Mouse (Mus musculus) kidney, postnatal 4 days (tissue): ENCODE results near the gene Npr1.
A peak's percentile ranks its signal among the peaks of the same experiment; 100 is the strongest.

Source experiments
- DNase-seq, 2 experiments: peaks; one replicate each; pipeline ENCODE4 v3.0.0; 2021; ENCODE audit warnings: mixed read lengths in 2 of 2

Gene Npr1

DNA sequence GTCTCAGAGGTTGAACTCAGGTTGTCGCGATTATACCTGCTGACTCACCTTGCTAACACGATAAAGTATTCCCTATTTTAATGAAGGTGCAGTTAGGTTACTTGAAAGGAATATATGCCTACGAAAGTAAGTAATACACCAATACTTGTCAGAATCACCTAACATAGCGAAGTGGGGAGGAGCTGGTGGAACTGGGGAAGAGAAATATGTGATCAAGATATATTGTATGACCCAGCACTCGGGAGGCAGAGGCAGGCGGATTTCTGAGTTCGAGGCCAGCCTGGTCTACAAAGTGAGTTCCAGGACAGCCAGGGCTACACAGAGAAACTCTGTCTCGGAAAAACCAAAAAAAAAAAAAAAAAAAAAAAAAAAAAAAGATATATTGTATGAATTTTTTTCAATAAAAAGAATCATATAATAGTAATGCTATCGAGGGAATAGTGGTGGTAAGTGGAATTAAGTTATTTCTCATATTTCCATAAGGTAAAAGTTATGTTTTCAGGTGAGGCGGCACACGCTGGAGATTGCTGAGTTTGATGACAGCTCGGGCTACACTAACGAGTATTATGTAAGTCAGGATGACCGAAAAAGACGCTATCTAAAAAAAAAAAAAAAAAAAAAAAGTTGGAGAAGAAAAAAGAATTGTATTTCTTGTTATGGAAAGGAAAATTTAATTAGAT, 9.6 kb upstream of the Npr1 start:
- no peak for DNase-seq

DNA sequence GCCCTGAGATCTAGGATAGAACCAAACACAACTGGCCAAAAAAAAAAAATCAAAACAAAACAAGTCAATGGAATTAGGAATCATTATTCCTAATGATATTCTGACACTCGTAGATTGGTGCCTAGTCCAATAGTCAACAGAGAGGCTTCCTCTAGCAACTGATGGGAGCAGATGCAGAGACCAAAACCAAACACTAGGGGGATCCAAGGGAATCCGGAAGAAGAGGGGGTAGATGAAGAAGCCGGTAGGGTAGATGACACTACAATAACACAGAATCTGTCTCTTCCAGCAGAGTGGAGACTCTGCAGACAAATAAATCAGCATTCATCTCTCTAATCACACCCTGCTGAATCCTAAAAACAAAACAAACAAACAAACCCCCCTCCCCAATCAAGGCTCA, 6.5 kb upstream of the Npr1 start:
- DNase-seq, result peak; percentile 52 to 68

DNA sequence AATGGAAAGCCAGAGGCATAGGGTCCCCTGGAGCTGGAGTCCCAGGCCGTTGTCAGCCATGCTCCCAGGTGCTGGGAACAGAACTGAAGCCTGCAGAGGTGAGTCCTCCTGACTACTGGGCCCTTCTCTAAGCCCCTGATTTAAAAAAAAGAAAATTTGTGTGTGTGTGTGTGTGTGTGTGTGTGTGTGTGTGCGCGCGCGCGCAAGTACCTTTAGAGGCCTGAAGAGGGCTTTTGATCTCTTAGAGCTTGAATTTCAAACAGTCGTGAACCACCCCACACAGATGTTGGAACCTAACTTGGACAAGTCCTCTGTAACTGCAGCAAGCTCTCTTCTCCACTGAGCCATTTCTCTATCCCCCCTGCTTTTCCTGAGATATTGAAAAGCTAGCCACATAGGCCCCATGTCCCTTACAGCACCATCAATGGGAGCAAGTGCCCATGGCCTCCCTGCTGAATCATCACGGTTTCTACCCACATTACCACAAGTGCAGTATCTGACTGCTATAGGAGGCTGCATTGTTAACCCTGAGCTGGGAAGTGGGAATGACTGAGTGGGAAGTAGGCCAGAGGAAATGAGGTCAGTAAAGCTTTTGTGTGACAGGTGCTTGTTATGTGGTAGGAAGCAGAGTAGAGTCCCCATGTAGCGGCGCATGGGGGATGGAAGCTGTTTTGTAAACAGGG, 2.1 kb upstream of the Npr1 start:
- DNase-seq, result no peak

DNA sequence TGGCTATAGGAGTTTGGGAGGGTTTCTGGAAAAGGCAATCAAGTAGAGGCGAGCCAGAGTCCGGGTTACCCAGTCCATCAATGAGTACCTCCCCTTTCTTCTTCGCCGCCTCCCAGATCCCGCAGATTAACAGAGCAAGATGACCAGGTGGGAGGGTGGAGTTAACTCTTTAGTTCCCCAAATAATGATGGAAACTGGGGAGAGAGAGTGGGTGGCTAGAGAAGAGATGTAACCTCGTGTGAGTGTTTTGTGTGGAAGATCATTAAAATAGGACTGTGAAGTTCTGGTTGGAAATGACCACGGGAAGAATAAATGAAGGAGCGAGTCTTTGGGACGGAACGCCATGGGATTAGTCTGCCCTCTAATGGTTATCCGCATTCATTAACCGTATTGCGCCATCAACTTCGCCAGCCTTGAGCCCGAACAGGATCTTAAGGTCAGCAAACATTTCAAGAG, 673 bp upstream of the Npr1 start:
- peak; percentile 60 to 77 for DNase-seq

DNA sequence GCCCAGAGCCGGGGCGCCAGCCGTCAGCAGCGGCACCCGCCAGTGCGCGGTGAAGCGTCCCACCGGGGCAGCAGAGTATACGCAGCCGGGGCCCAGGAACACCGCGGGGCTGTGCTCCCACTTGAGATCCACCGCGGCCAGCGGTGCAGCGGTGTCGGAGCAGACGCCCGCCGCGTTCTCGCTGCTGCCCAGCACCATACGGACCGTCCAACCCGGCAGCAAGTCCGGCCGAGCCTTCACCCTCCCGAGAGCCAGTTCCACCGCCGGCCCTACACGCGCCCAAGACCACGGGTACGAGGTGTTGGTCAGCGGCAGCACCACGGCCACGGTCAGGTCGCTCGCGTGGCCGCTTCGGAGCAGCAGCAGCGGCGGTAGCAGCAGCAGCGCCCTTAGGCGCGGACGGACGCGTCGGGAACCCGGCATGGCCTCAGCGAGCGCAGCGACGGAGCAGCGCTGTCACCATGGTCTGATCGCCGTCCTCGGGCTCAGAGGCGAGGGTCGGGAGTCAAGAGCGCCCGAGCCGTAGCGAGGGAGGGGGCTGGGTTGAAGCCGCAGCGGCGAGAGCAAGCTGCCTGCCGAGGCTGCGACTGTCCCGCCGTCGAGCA, 483 bp downstream of the Npr1 start:
- peak; percentile 57 to 69 for DNase-seq

DNA sequence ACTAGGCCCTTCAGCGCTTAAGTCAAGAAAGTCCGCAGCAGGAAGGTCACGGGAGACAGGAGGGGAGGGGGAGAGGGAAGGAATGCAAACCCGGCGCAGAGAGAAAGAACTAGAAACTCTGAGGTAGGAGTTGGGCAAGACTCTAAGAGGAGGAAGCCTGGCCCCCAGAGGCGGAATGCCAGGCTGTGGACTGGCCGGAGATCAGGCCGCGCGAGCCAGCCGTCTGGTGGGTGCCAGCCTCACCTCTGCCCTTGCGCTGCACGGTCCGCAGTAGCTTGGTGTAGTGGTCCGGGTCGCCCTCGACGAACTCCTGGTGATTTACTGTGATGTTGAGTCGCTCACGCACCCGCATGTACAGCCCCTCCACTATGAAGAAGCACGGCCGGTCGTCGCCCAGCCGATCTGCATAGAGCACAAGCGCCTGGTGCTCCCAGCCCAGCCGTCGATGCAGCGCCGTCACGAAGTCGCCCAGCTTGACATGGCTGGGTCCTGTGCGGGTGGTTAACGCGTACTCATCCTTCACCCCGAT, 1.1 kb downstream of the Npr1 start:
- DNase-seq, result peak; percentile 53 to 65

DNA sequence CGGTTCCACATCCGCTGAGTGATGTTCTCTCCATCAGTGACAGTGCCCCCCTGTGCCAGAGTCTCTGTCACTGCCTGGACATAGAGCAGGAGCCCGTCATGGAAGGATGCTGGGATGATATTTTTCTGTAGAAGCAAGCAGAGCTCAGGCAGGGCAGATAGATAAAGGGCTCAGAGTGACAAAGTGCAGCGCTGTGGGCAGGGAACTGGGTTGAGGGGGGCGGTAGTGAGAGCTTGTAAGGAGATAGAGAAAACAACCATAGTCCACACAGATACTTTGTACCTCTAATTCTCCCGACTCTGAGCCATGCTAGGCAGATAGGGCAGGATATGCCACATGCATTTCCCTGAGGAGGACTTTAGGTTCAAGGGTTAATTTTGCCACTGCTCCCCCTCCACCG, 3.1 kb downstream of the Npr1 start:
- DNase-seq, result peak in 1 of 2 experiments; percentile 28

DNA sequence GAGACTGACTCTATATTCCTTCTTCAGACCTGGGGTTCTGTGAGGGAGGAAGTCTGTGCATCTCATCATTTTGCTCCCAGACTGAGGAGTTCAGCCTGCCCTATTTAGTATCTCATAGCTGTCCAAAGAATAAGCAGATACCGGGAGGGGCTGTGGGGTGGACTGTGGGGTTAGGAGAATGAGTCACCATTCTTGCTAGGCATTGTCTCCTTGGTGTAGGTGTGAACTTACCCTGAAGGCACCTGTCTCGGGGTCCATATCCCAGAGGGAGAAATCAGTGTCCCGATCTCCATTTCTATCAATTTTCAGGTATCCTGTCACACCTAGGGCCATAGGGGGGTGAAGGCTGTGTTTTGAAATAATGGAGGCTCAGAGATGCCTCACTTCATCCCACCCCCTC, 3.7 kb downstream of the Npr1 start:
- no peak for DNase-seq

DNA sequence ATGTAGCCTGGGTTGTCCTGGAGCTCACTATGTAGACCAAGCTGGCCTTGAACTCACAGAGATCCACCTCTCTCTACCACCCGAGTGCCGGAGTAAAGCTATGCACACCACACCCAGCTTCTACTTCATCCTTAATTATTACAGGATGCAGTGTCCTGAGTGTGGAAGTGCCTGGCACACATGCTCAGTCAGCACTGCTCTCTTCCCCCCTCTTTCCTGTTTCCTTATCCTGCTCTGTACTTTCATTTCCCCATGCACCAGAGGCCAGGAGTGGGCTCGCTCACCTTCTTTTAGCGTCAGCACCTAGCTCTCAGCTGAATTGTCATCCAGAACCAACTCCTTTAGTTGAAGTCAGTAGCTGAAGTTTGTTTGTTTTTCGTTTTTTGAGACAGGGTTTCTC, 5.4 kb downstream of the Npr1 start:
- DNase-seq, result no peak

DNA sequence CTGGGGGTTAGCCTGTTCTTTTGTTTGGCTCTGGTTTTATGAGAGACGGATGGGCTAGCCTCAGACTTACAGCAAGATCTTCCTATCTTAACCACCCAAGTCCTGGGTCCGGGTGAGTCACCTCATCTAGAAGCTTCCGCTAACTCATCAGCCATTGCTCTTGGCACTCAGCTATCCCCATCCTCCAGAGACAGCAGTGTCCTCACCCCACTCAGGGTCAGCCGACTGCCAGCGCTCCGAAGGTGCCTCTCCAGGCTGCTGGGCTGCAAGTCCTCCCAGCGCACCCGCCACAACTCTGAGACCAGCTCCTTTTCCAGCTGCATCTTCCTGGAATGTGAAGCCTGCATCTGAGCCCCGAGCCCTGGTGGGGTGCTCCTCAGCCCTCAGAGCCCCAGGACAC, 5.9 kb downstream of the Npr1 start:
- DNase-seq, result no peak

DNA sequence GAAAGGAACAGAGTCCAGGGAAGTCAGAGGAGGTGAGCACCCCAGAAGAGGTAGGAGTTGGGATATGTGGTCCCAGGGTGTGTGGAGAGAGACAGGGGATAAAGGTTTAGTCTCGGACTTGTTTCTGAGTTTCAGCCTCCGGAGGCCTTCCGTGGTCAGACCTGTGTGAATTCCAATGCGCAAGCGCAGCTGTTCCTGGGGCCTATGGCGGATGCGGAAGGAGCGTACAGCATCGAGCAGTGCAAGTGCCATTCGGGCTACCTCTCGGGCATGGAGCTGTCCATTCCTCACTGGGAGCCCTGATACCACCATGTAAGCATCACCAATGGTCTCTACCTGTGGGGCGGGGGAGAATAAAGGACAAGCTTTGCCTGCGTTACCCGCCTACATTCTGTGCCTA, 10.7 kb downstream of the Npr1 start:
- no peak for DNase-seq

DNA sequence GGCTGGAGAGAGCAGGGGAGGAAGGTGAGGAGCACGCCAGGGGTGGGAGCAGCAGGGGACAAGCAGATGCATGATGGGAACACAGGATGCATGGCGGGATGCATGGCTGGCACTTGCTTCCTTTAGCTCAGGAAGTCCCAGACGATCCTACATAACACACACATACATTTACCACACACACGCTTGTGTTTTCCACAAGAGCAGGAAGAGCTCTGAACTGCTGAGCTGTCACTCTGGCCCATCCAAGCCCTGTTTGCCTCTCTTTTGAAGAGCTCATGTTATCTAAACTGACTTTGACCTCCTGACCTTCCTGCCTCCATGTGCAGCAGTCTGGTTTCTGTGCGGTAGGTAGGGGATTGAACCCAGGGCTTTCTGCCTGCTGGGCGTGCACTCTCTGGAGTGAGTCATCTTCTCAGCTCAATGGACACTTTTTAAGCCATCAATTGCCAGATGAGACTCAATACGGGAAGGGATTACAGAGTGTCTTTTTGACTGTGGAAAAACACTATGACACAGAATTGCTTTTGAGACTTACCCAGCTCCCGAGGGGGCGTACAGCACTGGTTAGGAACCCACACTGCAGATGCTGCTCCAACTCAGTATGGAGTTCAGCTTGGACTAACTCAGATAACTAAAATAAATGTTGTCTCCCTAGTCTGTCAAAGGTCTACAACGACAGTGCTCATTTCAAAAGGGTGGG, 14.1 kb downstream of the Npr1 start:
- peak; percentile 19 to 52 for DNase-seq

DNA sequence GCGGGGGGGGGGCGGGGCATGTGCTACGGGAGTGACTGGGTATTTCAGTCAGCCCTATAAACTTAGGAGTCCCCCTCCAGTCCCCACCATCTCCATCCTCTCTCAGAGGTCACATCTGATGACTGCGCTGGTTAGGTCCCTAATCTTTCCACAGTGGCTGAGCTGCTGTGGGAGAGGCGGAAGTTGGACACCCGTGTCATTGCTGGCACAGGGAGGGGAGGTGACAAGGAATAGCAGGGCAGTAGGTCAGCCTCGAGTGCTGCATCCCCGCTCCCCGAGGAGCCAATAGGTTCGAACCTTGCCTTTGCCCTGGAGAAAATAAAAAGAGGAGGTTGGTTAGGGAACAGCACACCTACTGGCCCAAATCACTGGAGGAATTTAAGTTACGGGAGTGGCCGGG, 14.8 kb downstream of the Npr1 start:
- DNase-seq, result no peak

DNA sequence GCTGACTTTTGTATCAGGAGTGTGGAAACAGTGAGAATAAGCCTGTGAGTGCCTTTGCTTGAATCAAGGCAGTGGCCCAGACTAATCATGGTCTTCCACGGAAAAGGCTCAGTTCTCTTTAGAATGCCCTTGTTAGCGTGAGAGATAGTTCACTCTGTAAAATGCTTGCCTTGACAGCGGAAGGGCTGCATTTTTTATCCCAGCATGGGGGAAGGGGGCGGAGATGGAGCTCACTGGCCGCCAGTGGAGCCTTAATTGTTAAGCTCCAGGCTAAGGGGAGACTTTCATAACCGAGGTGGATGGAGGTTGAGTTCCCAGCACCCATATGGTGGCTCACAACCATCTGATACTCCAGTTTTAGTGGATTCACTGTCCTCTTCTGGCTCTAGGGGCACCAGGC, 17.0 kb downstream of the Npr1 start:
- DNase-seq, result peak; percentile 17 to 36

DNA sequence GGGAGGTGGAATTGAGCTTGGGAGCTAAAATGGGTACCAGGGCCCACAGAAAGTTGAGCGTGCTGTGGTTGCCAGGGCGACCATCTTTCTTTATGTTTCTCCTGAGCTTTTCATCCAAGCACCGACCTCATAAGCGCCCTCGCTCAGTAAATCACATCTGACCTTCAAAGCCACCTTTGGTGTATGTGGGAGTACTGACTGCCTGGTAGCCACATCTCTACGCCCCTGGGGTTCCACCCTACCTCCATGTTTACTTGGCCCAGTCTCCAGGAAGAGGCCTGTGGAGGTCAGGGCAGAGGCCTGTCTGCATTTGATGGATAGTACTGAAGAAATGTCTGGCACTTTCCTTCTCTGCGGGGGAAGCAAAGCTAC, 18.6 kb downstream of the Npr1 start:
- DNase-seq, result peak in 1 of 2 experiments; percentile 63

DNA sequence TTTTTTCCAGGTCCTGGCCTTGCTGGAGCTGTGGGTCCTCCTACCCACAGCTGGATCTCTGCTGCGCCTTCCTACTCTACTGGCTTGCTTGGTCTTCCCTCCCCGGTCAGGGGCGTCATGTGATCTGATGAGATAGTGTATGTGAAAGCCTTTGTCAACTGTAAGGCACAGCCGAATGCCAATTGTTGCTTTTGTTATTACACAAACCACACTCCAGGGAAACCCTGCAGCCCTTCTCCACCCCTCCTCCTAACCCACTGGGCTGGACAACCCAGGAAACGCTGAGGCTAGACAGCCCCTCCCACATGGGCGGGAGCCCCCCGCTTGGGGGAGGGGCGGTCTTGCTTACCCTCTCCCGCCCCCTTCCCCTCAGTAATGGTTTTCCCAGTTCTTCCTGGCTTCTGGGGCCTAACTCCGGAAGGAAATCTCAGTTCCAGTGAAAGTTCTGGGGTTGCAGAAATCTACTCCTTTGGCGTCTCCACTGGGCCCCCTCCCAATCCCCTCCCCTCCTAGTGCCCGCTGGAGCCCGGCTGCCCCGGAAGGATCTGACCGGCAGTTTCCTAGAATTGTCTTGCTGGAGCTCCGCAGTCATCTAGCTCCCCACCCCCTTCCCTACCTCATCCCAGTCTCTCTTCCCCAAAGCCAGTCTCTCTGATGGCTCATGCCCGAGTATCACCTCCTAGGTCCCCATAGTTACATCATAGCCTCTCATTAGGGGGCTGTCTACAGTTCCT, 19.1 kb downstream of the Npr1 start:
- DNase-seq, result peak; percentile 87 to 93

DNA sequence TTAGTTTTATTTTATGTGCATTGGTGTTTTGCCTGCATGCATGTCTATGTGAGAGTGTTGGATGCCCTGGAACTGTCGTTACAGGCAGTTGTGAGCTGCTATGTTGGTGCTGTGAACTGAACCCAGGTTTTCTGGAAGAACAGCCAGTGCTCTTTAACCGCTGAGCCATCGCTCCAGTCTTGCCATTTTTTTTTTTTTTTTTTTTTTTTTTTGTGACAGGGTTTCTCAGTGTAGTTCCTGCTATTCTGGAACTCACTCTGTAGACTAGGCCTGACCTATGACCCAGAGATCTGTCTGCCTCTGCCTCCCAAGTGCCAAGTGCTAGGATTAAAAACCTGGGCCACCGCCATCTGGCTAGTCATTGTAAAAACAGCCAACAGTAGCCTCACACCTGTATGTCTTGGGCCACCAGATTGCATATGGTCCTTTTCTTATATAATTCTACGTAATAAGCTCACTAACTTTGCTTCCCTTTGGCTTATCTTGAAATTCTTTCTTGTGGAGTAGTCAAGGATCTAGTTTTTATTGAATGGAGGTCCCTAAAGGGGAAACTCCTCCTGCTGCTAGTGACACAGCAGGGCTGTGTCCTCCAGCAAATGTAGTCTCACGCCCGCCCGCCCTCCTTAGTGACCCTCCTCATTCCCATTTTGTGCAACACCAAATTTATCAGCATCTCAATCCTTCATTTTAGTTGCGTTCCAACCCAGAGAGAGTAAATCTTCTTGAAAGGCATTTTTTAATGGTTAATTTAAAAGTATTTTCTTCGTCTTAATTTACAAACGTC, 20.1 kb downstream of the Npr1 start:
- peak; percentile 60 to 72 for DNase-seq

DNA sequence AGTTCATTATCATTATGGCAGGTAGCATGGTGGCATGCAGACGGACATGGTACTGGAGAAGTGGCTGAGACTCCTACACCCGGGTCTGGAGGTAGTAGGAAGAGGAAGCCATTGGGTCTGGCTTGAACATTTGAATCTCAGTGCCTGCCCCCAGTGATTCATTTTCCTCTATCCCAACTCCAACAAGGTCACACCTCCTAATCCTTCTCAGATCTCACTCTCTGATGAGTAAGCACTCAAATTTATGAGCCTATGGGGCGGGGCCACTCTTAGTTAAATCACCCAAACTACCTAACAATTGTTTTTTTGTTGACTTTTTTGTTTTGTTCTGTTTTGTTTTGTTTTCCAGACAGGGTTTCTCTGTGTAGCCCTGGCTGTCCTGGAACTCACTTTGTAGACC, 21.7 kb downstream of the Npr1 start:
- DNase-seq, result no peak

DNA sequence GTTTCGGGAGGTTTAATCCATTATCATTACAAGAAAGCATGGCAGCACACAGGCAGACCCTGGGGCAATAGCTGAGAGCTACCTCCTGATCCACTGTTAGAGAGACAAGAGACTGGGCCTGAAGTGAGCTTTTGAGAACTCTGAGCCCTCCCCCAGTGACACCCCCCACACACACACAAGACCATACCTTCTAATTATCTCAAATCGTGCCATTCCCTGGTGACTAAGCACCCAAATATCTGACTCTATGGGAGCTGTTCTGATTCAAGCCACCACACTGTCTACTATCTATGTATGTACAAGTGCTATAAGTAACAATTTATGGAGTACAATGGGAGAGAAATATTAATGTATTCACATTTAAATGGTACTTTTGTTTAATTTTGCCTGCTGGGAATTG, 24.9 kb downstream of the Npr1 start:
- no peak for DNase-seq

DNA sequence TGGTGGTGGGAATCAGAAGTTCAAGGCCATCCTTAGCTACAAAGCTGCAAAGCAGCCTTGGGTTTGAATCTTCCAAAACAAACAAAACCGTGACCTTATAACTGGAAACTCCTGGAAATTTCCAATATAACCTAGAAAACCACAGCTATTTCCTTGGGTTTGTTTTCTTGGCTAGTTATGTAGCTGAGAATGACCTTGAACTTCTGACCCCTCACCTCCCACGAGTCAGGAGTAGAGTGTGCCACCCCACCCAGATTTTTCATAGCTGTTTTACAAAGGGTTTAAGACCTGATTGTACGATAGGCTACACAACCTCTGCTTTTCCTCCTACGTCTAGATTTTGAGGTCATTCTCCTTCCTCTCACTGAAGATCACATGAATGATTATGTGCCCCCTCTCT, 28.5 kb downstream of the Npr1 start:
- DNase-seq, result no peak

DNA sequence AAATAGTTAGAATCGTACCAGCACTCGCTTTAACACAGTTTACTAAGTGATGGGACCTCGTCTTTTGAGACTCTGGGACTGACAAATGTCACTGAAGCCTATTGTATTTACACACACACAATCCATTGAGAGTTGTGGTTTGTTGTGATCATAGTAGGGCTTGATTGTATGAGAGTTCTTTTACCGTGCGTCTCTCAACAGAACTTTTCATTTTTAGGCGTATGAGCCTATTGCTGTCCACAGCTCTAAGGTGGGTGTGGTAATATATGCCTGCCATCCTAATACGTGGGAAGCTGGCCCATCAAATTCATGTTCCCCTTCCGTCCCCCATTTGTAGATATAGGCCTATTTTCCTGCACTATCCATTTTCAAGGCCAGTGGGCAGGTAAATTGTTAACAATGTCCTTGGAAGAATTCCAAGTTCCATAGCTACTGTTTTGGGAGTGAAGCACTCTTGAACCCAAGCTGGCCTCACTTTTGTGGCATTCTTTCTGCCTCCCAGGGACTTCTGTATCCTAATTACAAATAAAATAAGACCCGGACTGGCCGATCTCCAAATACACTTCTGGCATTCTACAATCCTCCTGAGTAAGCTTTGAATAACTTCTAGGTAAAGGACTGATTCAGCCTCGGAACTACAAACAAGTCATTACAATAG, 31.5 kb downstream of the Npr1 start:
- peak in 1 of 2 experiments; percentile 20 for DNase-seq
